Mouse (Mus musculus) MEL (cell line): ENCODE measurements at regions not wholly inside any gene's neighbourhood (a gene's known extent, or its start where the extent isn't known, plus 50 kb on each side); places are given as distances from the start of the nearest gene placed in this dataset.

Source experiments
- DNase-seq: peaks from one replicate; pipeline ENCODE4 v3.0.0; 2011; ENCODE audit warnings: low read depth, low spot score
- H3K27ac ChIP-seq: 2 replicates; pipeline ENCODE4 v1.5.1; 2012; ENCODE audit warnings: low read depth, mild to moderate bottlenecking, control low read depth, low read length, moderate library complexity; ENCODE audit not compliant: control insufficient read depth
- H3K27me3 ChIP-seq, 2 experiments: fragments of 150-350 bp in 1 of 2; sonication (generic) in 1 of 2; 2 replicates each; pipeline ENCODE4 v1.6.1; 2012; ENCODE audit warnings: low read length in 2 of 2, mild to moderate bottlenecking in 2 of 2, improper control_type of control experiment in 1 of 2, moderate library complexity in 1 of 2; ENCODE audit not compliant: insufficient read depth in 2 of 2, control insufficient read depth in 1 of 2
- H3K36me3 ChIP-seq, 2 experiments: 2 replicates each; pipeline ENCODE4 v1.6.1; 2012 to 2014; ENCODE audit warnings: low read length in 2 of 2, improper control_type of control experiment in 1 of 2, inconsistent platforms in 1 of 2, mild to moderate bottlenecking in 1 of 2; ENCODE audit not compliant: insufficient read depth in 2 of 2, control insufficient read depth in 1 of 2
- H3K4me1 ChIP-seq, 2 experiments: fragments of 150-350 bp in 1 of 2; sonication (generic) in 1 of 2; 2 replicates each; pipeline ENCODE4 v1.6.1; 2012; ENCODE audit warnings: low read length in 2 of 2, improper control_type of control experiment in 1 of 2, mild to moderate bottlenecking in 1 of 2; ENCODE audit not compliant: insufficient read depth in 2 of 2, control insufficient read depth in 1 of 2
- H3K4me3 ChIP-seq, 2 experiments: fragments of 150-350 bp in 1 of 2; sonication (generic) in 1 of 2; 2 replicates each; pipeline ENCODE4 v1.5.1; 2012; ENCODE audit warnings: low read depth in 2 of 2, low read length in 2 of 2, mild to moderate bottlenecking in 2 of 2, moderate library complexity in 2 of 2, control low read depth in 1 of 2, improper control_type of control experiment in 1 of 2; ENCODE audit not compliant: control insufficient read depth in 1 of 2, insufficient read depth in 1 of 2
- H3K79me2 ChIP-seq: 2 replicates; pipeline ENCODE4 v1.6.1; 2012; ENCODE audit warnings: mild to moderate bottlenecking, low read length, moderate library complexity; ENCODE audit not compliant: control insufficient read depth, poor library complexity, insufficient read depth
- H3K9ac ChIP-seq: 2 replicates; pipeline ENCODE4 v1.6.1; 2012; ENCODE audit warnings: low read depth, mild to moderate bottlenecking, control low read depth, low read length, moderate library complexity; ENCODE audit not compliant: control insufficient read depth, poor library complexity, severe bottlenecking
- H3K9me3 ChIP-seq: fragments of 150-350 bp; sonication (generic); replicated peaks from 2 replicates; pipeline ENCODE4 v1.6.1; 2012; ENCODE audit warnings: mild to moderate bottlenecking, low read length, improper control_type of control experiment, moderate library complexity; ENCODE audit not compliant: insufficient read depth
- BHLHE40 ChIP-seq: IDR thresholded peaks from 2 replicates; pipeline ENCODE4 v1.6.1; 2012; ENCODE audit warnings: low read depth, mild to moderate bottlenecking, inconsistent platforms, low read length, improper control_type of control experiment, borderline replicate concordance
- CHD1 ChIP-seq: IDR thresholded peaks from 2 replicates; pipeline ENCODE4 v1.6.1; 2012; ENCODE audit warnings: low read depth, mild to moderate bottlenecking, inconsistent platforms, low read length, improper control_type of control experiment
- CHD2 ChIP-seq: IDR thresholded peaks from 2 replicates; pipeline ENCODE4 v1.6.1; 2011; ENCODE audit warnings: low read length, improper control_type of control experiment
- CTCF ChIP-seq, 3 experiments: IDR thresholded peaks in 2 of 3; conservative IDR thresholded peaks in 1 of 3; 2 replicates each; pipeline ENCODE4 v1.5.1; 2011 to 2012; ENCODE audit warnings: low read length in 3 of 3, low read depth in 2 of 3, mild to moderate bottlenecking in 2 of 3, improper control_type of control experiment in 1 of 3, inconsistent platforms in 1 of 3, mixed read lengths in 1 of 3, moderate library complexity in 1 of 3; ENCODE audit not compliant: control insufficient read depth in 1 of 3, insufficient read depth in 1 of 3, poor library complexity in 1 of 3, severe bottlenecking in 1 of 3
- E2F4 ChIP-seq: IDR thresholded peaks from 2 replicates; pipeline ENCODE4 v1.6.1; 2011; ENCODE audit warnings: low read depth, low read length, improper control_type of control experiment, borderline replicate concordance
- ELF1 ChIP-seq: IDR thresholded peaks from 2 replicates; pipeline ENCODE4 v1.6.1; 2014; ENCODE audit warnings: low read depth, mild to moderate bottlenecking, inconsistent platforms, low read length, improper control_type of control experiment, moderate library complexity
- EP300 ChIP-seq, 2 experiments: IDR thresholded peaks; 2 replicates each; pipeline ENCODE4 v1.6.1; 2011; ENCODE audit warnings: improper control_type of control experiment in 2 of 2, low read length in 2 of 2, low read depth in 1 of 2, mild to moderate bottlenecking in 1 of 2
- ETS1 ChIP-seq: IDR thresholded peaks from 2 replicates; pipeline ENCODE4 v1.6.1; 2012; ENCODE audit warnings: low read depth, mild to moderate bottlenecking, inconsistent platforms, low read length, improper control_type of control experiment, moderate library complexity
- GABPA ChIP-seq: IDR thresholded peaks from 2 replicates; pipeline ENCODE4 v1.6.1; 2012; ENCODE audit warnings: low read depth, mild to moderate bottlenecking, inconsistent platforms, low read length, improper control_type of control experiment, moderate library complexity
- GATA1 ChIP-seq: IDR thresholded peaks from 2 replicates; pipeline ENCODE4 v1.6.1; 2011; ENCODE audit warnings: low read depth, low read length, improper control_type of control experiment
- HCFC1 ChIP-seq: IDR thresholded peaks from 2 replicates; pipeline ENCODE4 v1.6.1; 2012; ENCODE audit warnings: low read depth, mild to moderate bottlenecking, inconsistent platforms, low read length, improper control_type of control experiment, moderate library complexity
- JUND ChIP-seq: IDR thresholded peaks from 2 replicates; pipeline ENCODE4 v1.6.1; 2011; ENCODE audit warnings: low read depth, mild to moderate bottlenecking, improper control_type of control experiment, low read length
- KAT2A ChIP-seq: conservative IDR thresholded peaks from 2 replicates; pipeline ENCODE4 v1.6.1; 2012; ENCODE audit warnings: low read depth, low read length, improper control_type of control experiment, inconsistent platforms
- MAFK ChIP-seq: IDR thresholded peaks from 2 replicates; pipeline ENCODE4 v1.6.1; 2011; ENCODE audit warnings: low read depth, mild to moderate bottlenecking, low read length, improper control_type of control experiment, borderline replicate concordance
- MAX ChIP-seq: IDR thresholded peaks from 2 replicates; pipeline ENCODE4 v1.6.1; 2011; ENCODE audit warnings: low read length, improper control_type of control experiment
- MAZ ChIP-seq: IDR thresholded peaks from 2 replicates; pipeline ENCODE4 v1.6.1; 2012; ENCODE audit warnings: low read depth, mild to moderate bottlenecking, inconsistent platforms, low read length, improper control_type of control experiment
- MEF2A ChIP-seq: IDR thresholded peaks from 2 replicates; pipeline ENCODE4 v1.6.1; 2014; ENCODE audit warnings: low read depth, mild to moderate bottlenecking, inconsistent platforms, low read length, improper control_type of control experiment; ENCODE audit not compliant: poor library complexity, insufficient replicate concordance, severe bottlenecking; ENCODE audit errors: extremely low read depth
- MXI1 ChIP-seq: IDR thresholded peaks from 2 replicates; pipeline ENCODE4 v1.6.1; 2011; ENCODE audit warnings: mild to moderate bottlenecking, low read depth, low read length, improper control_type of control experiment
- MYC ChIP-seq: IDR thresholded peaks from 2 replicates; pipeline ENCODE4 v1.6.1; 2011; ENCODE audit warnings: low read depth, mild to moderate bottlenecking, low read length, improper control_type of control experiment, moderate library complexity
- NRF1 ChIP-seq: IDR thresholded peaks from 2 replicates; pipeline ENCODE4 v1.6.1; 2014; ENCODE audit warnings: low read depth, mild to moderate bottlenecking, inconsistent platforms, low read length, improper control_type of control experiment, moderate library complexity; ENCODE audit not compliant: poor library complexity, insufficient read depth, severe bottlenecking
- POLR2A ChIP-seq, 2 experiments: IDR thresholded peaks; 2 replicates each; pipeline ENCODE4 v1.6.1; 2011 to 2012; ENCODE audit warnings: low read length in 2 of 2, mild to moderate bottlenecking in 2 of 2, control low read depth in 1 of 2, improper control_type of control experiment in 1 of 2, low read depth in 1 of 2, moderate library complexity in 1 of 2; ENCODE audit not compliant: control insufficient read depth in 1 of 2, insufficient read depth in 1 of 2, poor library complexity in 1 of 2
- RAD21 ChIP-seq: IDR thresholded peaks from 2 replicates; pipeline ENCODE4 v1.6.1; 2011; ENCODE audit warnings: mild to moderate bottlenecking, low read depth, low read length, improper control_type of control experiment
- RCOR1 ChIP-seq: IDR thresholded peaks from 2 replicates; pipeline ENCODE4 v1.6.1; 2012; ENCODE audit warnings: low read depth, mild to moderate bottlenecking, inconsistent platforms, low read length, improper control_type of control experiment
- SMC3 ChIP-seq: IDR thresholded peaks from 2 replicates; pipeline ENCODE4 v1.6.1; 2011; ENCODE audit warnings: low read depth, low read length, improper control_type of control experiment
- TAL1 ChIP-seq: IDR thresholded peaks from 2 replicates; pipeline ENCODE4 v1.6.1; 2012; ENCODE audit warnings: mild to moderate bottlenecking, inconsistent platforms, low read length, moderate library complexity, mixed read lengths
- TBP ChIP-seq: IDR thresholded peaks from 2 replicates; pipeline ENCODE4 v1.8.0; 2011; ENCODE audit warnings: low read depth, low read length, improper control_type of control experiment
- TCF12 ChIP-seq: IDR thresholded peaks from 2 replicates; pipeline ENCODE4 v1.6.1; 2014; ENCODE audit warnings: low read depth, mild to moderate bottlenecking, inconsistent platforms, low read length, improper control_type of control experiment, moderate library complexity
- UBTF ChIP-seq: IDR thresholded peaks from 2 replicates; pipeline ENCODE4 v1.6.1; 2012; ENCODE audit warnings: low read depth, mild to moderate bottlenecking, inconsistent platforms, low read length, improper control_type of control experiment, moderate library complexity, borderline replicate concordance; ENCODE audit not compliant: insufficient read depth
- USF1 ChIP-seq: IDR thresholded peaks from 2 replicates; pipeline ENCODE4 v1.6.1; 2014; ENCODE audit warnings: low read depth, mild to moderate bottlenecking, inconsistent platforms, low read length, improper control_type of control experiment, moderate library complexity
- ZC3H11A ChIP-seq: IDR thresholded peaks from 2 replicates; pipeline ENCODE4 v1.6.1; 2012; ENCODE audit warnings: low read depth, mild to moderate bottlenecking, inconsistent platforms, low read length, improper control_type of control experiment
- ZMIZ1 ChIP-seq: IDR thresholded peaks from 2 replicates; pipeline ENCODE4 v1.6.1; 2012; ENCODE audit warnings: low read depth, mild to moderate bottlenecking, inconsistent platforms, low read length, improper control_type of control experiment, moderate library complexity
- ZNF384 ChIP-seq: IDR thresholded peaks from 2 replicates; pipeline ENCODE4 v1.6.1; 2012; ENCODE audit warnings: low read depth, mild to moderate bottlenecking, inconsistent platforms, low read length, improper control_type of control experiment

- H3K9ac ChIP-seq, result no peak overlapping the region
- H3K9me3 ChIP-seq, result no peaks in the 10 kb centered on the region
- H3K4me1 ChIP-seq, result peaks cover 4 to 7% of the 10 kb centered on the region in 2 experiments
- H3K4me3 ChIP-seq, result no peak overlapping the region
- TF ChIP-seq CHD2 (no peak), E2F4 (no peak), EP300 (IDR thresholded peaks at IDR 0.05; ENCODE audit: low read depth in 1 of 2, low read length in 2 of 2) (no peak), BHLHE40 (no peak), ZMIZ1 (no peak), POLR2A (IDR thresholded peaks at IDR 0.05; ENCODE audit: control insufficient read depth in 1 of 2, insufficient read depth in 1 of 2, low read depth in 1 of 2, low read length in 2 of 2, poor library complexity in 1 of 2) (no peak), GATA1 (no peak), ETS1 (no peak), ZC3H11A (no peak), MAX (no peak)
- no peaks in the 10 kb centered on the region for H3K27me3 ChIP-seq
- no peaks in the 10 kb centered on the region for H3K79me2 ChIP-seq
- H3K27ac ChIP-seq, result no peak overlapping the region
- no peak for DNase-seq
- peaks cover 0 to 3% of the 10 kb centered on the region in 2 experiments; a peak in 2 of 4 replicates for H3K36me3 ChIP-seq
Measured at GRCm38 (mm10) chr1:99069509-99069908, 648.6 kb downstream of the Slco6d1 start.

- DNase-seq, result peak; percentile 78
- Histone ChIP-seq H3K9ac (no peak overlapping the region), H3K27ac (no peak overlapping the region), H3K79me2 (no peaks in the 10 kb centered on the region), H3K36me3 (peaks cover 0 to 5% of the 10 kb centered on the region in 2 experiments; a peak in 2 of 4 replicates), H3K4me3 (no peak overlapping the region), H3K4me1 (peaks cover 4 to 7% of the 10 kb centered on the region in 2 experiments), H3K9me3 (no peaks in the 10 kb centered on the region), H3K27me3 (no peaks in the 10 kb centered on the region)
- no peak for TF ChIP-seq CHD1
- TF ChIP-seq GABPA, result no peak
- peak; percentile 54; the same call in 1 of the 2 replicates for TF ChIP-seq MAZ
- TF ChIP-seq MAFK, result peak; percentile 64; the same call in 1 of the 2 replicates
- no peak; the same call in 1 of the 2 replicates for TF ChIP-seq SMC3
- no peak for TF ChIP-seq KAT2A
- no peak for TF ChIP-seq POLR2A (IDR thresholded peaks at IDR 0.05; ENCODE audit: control insufficient read depth in 1 of 2, insufficient read depth in 1 of 2, low read depth in 1 of 2, low read length in 2 of 2, poor library complexity in 1 of 2)
- TF ChIP-seq TAL1, result peak; percentile 80
- no peak for TF ChIP-seq NRF1
- no peak for TF ChIP-seq TBP
- TF ChIP-seq HCFC1, result no peak
- no peak for TF ChIP-seq MAX
- peak; percentile 94 for TF ChIP-seq RCOR1
- TF ChIP-seq BHLHE40, result peak; percentile 69; the same call in 1 of the 2 replicates
- no peak for TF ChIP-seq RAD21
- no peak; the same call in 1 of the 2 replicates for TF ChIP-seq MXI1
- no peak for TF ChIP-seq UBTF
- peak; percentile 60; the same call in 1 of the 2 replicates for TF ChIP-seq ZNF384
- TF ChIP-seq EP300 (IDR thresholded peaks at IDR 0.05; ENCODE audit: low read depth in 1 of 2, low read length in 2 of 2), result peak; percentile 91 to 97
- peak; percentile 99 for TF ChIP-seq TCF12
- TF ChIP-seq JUND, result no peak
- no peak for TF ChIP-seq ZC3H11A
- no peak for TF ChIP-seq MEF2A
- no peak for TF ChIP-seq MYC
- TF ChIP-seq USF1, result no peak
- TF ChIP-seq ELF1, result no peak
- no peak for TF ChIP-seq CTCF (IDR thresholded peaks at IDR 0.05 in 2 of 3, conservative IDR thresholded peaks at IDR 0.05 in 1 of 3; ENCODE audit: control insufficient read depth in 1 of 3, insufficient read depth in 1 of 3, low read depth in 2 of 3, low read length in 3 of 3, poor library complexity in 1 of 3, severe bottlenecking in 1 of 3)
Measured at GRCm38 (mm10) chr1:99074154-99074553, 653.2 kb downstream of the Slco6d1 start.
